Mouse (Mus musculus) 3T3-L1 (cell line): Measurements from ENCODE around the gene 2510009E07Rik.
"Not testable (repeated sequence)": the region's sequence is repeated elsewhere in the genome, so short reads cannot be mapped to it uniquely, and the experiment has no call there.

Experiments used
- DNase-seq: peaks from one replicate; pipeline ENCODE4 v3.0.0-alpha.2; 2015; ENCODE audit warnings: low read depth, low spot score

The 2510009E07Rik gene

DNA sequence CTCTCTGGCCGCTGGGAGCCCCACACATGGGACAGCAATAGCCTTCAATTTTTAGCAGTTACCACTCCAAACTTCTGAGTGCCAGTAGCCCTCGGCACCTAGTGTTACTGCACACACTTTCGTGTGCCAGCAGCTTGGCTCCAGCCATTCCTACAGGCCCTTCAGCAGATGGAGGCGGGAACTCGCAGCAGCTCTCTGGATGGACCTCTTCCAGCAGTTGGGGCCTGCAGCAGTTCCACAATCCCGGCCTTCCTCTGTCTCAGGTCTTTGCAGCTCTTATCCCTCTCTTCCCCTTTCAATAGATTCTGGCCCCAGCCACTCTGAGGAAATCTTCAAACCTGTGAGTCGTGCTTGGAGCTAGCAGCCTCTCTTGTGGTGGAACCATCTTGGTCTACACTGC is 17.7 kb downstream of the 2510009E07Rik start:
- no peak for DNase-seq

GRCm38 (mm10) chr16:21673651-21674050 is 20.8 kb downstream of the 2510009E07Rik start:
- DNase-seq = not testable (repeated sequence)

DNA sequence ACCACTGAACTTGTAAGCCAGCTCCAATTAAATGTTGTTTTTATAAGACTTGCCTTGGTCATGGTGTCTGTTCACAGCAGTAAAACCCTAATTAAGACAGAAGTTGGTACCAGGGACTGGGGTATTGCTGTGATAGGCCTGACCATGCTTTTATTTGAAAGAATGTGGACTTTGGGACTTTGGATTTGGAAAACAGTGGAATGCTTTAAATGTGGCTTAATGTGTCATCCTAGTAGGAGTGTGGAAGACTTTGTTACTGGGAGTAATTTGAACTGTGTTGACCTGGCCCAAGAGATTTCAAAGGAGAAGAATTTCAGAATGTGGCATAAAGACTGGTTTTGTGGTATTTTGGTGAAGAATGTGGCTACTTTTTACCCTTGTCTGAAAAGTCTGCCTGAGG is 21.4 kb downstream of the 2510009E07Rik start:
- DNase-seq = not testable (repeated sequence)

- no peak for DNase-seq
Measured at GRCm38 (mm10) chr16:21671878-21672277, 22.6 kb downstream of the 2510009E07Rik start.

DNA sequence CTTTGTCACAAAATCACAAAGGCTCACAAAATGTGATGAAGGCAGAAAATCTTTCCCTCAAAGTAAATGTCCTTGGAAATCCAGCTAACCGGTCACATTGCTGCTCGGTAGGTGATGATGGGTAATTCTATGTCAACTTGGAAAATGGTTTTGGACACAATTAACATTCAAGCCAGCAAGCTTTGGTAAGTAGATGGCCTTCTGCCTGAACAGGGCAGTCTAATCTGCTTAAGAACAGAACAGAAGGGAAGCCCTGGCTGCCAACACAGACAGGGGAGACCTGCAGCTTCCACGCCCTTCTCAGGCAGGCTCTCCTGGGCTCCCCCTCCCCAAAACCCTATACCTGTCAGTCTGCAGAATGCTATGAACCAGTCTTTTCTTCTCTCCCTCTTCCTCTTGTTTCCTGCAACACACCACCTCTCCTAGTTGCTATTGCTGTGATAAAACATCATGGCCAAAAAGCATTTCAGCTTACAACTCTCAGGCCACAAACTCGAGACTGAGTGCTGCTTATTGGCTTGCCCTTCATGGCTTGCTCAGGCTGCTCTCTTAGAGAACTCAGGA is 29.0 kb downstream of the 2510009E07Rik start:
- DNase-seq = no peak

DNA sequence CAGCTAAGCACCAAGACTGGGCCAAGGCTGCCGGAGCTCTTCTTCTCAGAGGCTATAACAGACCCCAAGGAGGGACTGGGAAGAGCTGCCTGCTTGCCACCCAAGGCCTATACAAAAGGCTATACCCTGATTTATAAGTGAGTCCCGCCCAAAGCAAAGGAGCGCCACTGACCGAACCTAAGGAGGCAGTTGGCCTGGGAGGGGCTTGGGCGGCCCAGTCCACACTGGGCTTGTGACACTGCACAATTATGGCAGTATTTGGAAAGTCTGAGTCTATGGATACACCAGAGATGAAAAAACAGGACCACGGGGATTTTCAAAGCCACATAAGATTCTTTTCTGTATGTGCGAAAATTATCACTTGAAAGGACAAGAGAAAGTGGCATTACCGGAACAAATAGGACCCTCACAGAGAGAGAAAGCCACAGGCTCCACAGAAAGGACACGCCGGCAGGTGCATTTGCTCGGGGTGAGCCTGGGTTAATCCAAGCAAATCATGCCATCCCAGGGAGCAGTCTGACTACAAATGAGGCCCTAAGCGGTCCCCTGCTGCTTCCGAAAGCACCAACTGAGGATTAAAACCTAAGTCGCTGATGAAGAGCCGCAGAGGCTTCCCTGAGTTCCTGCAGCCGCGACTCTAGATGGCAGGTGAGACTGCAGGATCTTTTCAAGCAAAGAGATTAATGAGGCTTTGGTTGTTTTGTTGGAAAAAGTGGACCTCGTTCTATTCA is 29.7 kb downstream of the 2510009E07Rik start:
- no peak for DNase-seq

DNA sequence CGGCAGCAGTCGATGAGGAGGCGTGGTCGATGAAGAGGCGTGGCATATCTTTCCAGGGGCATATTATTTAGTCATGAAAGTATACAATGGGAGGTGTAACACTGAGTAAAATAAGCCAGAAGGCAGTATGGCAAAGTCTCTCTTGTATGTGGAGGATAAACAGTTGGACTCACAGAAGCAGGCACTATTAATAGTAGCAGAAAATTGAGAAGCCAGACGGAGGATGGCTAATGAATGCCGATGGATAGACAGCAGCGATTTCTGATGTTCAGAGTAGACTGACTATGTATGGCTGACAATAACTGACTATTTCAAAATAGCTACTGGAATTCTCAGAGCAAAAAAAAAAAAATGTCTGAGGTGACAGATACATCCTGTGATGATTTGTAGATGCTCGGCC is 38.5 kb downstream of the 2510009E07Rik start:
- no peak for DNase-seq

DNA sequence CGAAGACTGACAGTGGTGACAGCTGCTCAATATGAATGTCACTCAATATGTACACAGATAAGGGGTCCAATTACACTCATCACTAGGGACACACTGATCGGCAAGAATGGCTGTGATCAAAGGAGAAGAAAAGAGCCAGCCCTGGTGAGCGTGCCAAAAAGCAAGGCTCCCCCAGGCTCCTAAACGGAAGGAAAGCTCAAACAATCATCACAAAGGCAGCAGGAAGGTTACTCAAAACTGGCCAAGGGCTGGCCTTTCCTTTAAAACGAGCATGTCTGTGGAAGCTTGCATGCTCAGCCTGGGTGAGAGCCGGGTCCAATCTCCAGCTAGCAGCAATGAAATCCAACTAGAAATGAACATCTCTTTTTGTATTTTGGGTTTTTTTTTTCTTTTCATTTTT is 39.2 kb downstream of the 2510009E07Rik start:
- no peak for DNase-seq

GRCm38 (mm10) chr16:21654384-21654783 is 40.1 kb downstream of the 2510009E07Rik start:
- no peak for DNase-seq

DNA sequence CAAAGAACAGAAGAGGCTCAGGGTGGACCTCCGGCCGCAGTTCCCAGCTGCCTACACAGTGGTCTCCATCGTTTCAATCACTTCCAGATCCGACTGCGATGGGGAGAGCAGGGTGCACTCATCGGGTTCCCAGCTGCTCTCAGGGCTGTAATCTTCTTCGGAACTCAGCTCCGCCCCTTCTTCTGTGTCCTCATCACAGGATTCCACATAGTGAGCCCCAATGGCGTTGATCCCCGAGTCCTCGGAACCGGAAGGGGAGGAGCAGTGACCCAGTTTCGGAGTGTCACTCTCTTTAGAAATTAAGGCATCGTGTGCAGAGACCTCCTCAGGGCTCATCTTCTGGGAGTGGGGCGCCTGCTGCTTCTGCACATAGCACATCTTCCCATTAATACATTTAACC is 41.3 kb downstream of the 2510009E07Rik start:
- no peak for DNase-seq

GRCm38 (mm10) chr16:21651161-21651560 is 43.3 kb downstream of the 2510009E07Rik start:
- no peak for DNase-seq

GRCm38 (mm10) chr16:21650289-21650688 is 44.2 kb downstream of the 2510009E07Rik start:
- DNase-seq = no peak

DNA sequence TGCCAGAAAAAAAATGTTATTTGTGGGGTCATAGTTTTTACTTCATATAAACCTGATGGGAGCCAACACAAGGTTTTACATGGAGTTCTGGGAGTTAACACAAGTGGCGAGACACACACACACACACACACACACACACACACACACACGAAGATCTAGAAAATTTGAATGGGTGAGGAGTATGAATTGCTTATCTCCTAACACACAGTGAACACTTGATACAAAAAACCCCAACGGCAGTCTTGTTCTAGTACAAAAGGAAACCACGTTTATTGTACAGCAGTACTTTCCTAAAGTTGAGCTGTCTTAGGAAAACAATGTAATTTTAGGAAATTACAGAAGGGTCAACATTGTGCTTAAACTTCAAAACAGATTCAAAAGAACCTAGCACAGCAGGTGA is 45.7 kb downstream of the 2510009E07Rik start:
- DNase-seq = no peak

- no peak for DNase-seq
Measured at GRCm38 (mm10) chr16:21646496-21646895, 48.0 kb downstream of the 2510009E07Rik start.

DNA sequence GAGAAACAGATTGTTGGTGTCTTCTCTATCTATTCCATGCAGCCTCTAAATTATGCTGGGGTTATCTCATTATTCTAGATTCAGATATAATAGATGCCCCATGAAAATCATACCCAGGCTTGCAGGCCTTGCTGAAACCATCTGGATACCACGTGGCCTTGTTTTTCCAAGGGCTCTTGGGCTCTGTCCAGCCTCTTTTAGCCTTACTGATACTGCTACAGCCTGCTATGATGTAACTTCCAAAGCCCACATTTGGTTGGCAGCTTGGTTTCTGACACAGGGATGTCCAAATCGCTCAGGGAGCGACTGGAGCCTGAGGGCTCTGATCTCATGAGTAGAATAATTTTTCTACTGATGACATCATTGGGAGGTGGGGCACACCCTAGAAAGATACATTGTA is 48.5 kb downstream of the 2510009E07Rik start:
- DNase-seq = peak; percentile 62

- DNase-seq = no peak
Measured at GRCm38 (mm10) chr16:21644574-21644973, 49.9 kb downstream of the 2510009E07Rik start.

DNA sequence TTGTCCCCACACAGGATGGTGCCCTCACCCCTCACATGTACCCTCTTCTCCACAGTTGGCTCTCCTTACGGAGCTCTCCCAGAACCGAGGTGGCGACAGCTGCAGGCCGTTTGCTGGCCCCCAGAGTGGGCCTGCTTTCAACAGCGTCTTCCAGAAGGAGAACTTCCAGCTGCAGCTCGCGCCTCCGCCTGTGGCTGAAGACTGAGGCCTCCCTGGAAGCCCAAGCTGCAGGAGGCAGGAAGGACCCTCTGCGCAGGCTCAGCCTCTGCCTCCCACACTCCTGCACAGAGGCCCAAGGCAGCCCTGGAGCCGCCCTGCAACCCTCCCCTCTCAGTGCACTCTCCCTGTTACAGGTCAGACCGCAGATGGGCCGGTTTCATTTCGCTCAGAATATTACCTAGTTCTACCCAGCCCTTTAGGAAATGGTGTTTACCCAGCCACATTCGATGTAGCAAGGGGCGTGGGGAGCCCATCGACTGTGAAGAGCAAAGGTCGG is 50.4 kb downstream of the 2510009E07Rik start:
- DNase-seq = no peak

DNA sequence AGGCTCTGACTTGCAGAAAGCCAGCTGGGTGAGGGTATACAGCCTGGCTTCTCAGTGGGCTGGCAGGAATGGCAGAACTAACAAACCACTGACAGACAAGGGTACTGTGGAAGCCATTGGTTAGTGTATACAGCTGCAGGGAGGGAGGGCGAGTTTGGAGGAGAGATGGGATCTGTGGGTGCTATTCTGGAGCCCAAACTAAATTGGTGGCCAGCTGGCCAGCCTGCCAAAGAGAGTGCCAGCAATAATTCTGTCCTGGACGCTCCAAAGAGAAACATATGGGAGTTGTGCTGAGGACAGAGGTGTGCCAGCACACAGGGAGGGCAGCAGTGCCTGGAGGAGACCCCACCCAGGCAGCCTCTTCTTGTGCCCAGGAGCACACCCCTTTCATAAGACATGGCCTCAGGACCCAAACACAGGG is 50.8 kb downstream of the 2510009E07Rik start:
- DNase-seq = no peak

GRCm38 (mm10) chr16:21642906-21643305 is 51.6 kb downstream of the 2510009E07Rik start:
- no peak for DNase-seq

DNA sequence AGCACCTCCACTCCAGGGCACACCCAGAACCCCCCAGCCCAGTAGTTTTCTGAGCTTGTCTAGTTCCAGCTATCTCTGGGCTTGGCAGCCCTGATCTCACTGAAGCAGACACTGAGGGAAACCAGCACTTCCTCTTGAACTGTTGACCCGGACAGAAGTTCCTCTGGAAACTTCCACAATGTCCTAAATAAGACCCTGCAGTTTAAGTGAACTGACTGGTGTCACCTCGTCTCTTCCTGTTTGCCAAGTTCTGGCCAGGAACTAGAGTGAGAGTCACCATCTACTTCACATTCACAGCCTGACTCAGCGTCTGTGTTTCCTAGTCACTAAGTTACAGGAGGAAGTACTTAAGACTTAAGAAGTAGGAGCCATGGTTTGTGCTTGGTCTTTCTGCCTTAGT is 52.5 kb downstream of the 2510009E07Rik start:
- no peak for DNase-seq

DNA sequence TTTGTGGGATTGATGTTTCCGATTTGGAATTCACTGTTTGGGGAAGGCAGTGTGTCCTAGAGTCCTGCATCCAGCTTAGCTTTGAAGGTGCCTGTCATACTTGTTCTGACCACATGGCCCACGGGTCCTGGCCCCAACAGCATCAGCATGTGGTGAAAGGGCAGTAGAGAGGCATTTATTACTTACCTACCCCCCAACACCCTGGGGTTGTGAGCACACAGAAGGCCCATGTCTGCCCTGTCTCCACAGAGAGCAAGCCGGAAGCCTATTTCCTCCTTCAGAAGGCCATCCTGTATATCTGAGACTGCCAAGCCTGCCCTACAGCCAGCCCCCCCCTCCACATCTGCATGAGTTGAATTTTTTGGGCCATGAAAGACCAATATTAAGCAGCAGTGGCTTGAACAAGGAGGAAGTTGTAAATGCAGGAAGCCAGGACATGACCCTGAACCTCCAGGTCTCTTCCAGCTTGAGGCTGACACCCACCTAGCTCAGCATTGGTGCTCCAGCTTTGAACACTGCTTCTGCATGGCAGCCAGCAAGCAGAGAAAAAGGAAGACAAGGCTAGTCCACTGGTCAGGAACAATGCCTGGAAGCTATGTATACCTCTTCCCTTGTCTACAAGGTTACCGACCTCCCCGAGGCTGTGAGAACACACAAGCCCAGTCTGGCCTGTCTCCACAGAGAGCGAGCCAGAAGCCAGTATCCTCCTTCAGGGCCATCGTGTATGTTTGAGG is 53.5 kb downstream of the 2510009E07Rik start:
- DNase-seq = no peak

DNA sequence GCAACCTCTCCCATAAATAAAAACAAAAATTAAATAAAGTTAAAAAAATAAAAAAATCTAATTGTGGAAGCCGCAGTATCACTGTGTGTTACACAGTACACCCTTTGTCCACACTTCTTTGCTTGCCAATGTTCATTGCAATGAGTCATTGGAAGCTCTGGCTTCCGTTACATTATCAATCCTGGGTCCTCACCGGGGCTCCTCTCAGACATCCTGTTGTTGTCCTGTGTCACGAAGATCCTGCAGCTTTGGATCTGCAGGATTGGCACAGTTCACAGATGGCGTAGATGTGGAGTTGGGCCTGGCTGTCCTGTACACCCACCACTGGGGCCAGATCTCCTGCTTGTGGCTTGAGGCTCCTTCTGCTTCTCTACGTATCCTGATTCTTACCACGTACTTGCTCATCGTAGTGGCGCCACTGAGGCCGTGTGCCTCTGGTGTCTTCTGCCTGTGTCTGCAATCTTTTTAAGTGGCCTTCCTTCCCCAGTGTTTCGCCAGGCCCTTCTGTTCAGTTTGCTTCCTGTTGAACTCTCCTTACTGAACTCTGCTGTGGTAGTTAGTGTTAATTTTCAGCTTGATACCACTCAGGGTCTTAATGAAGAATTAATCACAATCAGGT is 57.2 kb downstream of the 2510009E07Rik start:
- DNase-seq = no peak
